Mouse (Mus musculus): ENCODE measurements around the gene Dip2a. TPM values are rescaled to one million over a fixed set of nuclear protein-coding genes. Genes with fewer than 3 reads are reported as not detected.

Dip2a gene
- polyA plus RNA-seq, 1 experiment = 11.1 TPM

DNA sequence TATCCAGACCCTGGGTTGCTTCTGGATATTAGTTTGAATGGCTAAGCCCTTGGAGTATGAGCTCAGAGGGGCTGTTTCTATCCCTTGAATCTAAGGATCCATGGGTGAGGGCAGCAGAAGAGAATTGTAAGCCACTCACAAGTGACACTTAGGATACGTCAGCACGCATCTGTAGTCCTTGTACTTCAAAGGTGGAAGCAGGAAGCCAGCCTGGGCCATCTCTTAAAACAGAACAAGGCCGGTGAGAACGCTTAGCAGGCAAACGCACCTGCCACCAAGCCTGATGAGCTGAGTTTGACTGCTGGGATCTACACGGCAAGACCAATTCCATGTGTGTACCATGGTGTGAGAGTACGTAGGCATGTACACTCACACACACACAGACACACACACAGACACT lies 87.9 kb downstream of the Dip2a start:
- Histone ChIP-seq H3K4me3 (no peak overlapping the region), H3K36me3 (ENCODE audit: control insufficient read depth, insufficient read depth) (no peaks in the 10 kb centered on the region), H3K27me3 (ENCODE audit: control insufficient read depth, insufficient read depth, insufficient read length) (no peaks in the 10 kb centered on the region), H3ac (ENCODE audit: control insufficient read depth, insufficient read length) (no peak overlapping the region), H3K4me2 (ENCODE audit: low read depth) (peak overlapping the region; percentile 79), H3K79me2 (ENCODE audit: control insufficient read depth, insufficient read depth) (no peaks in the 10 kb centered on the region)
- no peak for TF ChIP-seq SRF (IDR thresholded peaks at IDR 0.05; ENCODE audit: control insufficient read depth, insufficient read length, low read depth)
- TF ChIP-seq TCF3 (IDR thresholded peaks at IDR 0.05; ENCODE audit: insufficient read length, low read depth) = no peak
- TF ChIP-seq CEBPB (IDR thresholded peaks at IDR 0.05; ENCODE audit: insufficient read depth, poor library complexity, severe bottlenecking) = no peak
- no peak for TF ChIP-seq MAX (IDR thresholded peaks at IDR 0.05; ENCODE audit: low read depth)
- no peak for TF ChIP-seq TCF12 (IDR thresholded peaks at IDR 0.05; ENCODE audit: insufficient read depth, poor library complexity, severe bottlenecking)
- TF ChIP-seq MYOD1 (IDR thresholded peaks at IDR 0.05; ENCODE audit: control insufficient read depth in 1 of 3, insufficient read length in 2 of 3, low read depth in 2 of 3) = no peak
- TF ChIP-seq POLR2AphosphoS2 (IDR thresholded peaks at IDR 0.05; ENCODE audit: insufficient read length, low read depth) = no peak
- TF ChIP-seq POLR2A (IDR thresholded peaks at IDR 0.05; ENCODE audit: insufficient read length, low read depth) = no peak
- TF ChIP-seq E2F4 (IDR thresholded peaks at IDR 0.05; ENCODE audit: insufficient read depth) = no peak
- no peak for TF ChIP-seq USF1 (IDR thresholded peaks at IDR 0.05; ENCODE audit: low read depth)
- TF ChIP-seq REST (IDR thresholded peaks at IDR 0.05; ENCODE audit: insufficient read depth, insufficient read length) = no peak
- TF ChIP-seq MYOG (IDR thresholded peaks at IDR 0.05; ENCODE audit: control insufficient read depth in 1 of 3, insufficient read depth in 1 of 3, insufficient read length in 2 of 3, low read depth in 2 of 3) = no peak

DNA sequence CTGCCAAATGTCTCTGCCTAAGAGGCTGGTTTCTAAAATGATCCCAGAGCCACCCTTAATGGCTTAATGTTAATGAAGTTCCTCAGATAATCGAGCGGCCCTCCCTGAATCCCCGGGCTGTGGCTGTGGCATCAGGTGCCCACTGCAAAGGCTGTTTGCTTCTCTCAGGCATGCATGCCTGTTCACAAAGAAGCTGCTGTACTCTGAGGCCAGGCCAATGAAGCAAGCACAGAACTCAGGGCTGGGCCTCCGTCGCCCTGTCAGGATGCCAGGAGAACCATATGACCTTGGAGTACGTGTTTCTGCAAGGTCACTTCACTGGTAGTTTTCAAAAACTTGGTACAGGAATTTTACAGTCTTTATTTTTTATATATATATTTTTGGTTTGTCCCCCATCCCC lies 89.5 kb downstream of the Dip2a start:
- Histone ChIP-seq H3K36me3 (ENCODE audit: control insufficient read depth, insufficient read depth) (no peaks in the 10 kb centered on the region), H3K79me2 (ENCODE audit: control insufficient read depth, insufficient read depth) (no peaks in the 10 kb centered on the region), H3K27me3 (ENCODE audit: control insufficient read depth, insufficient read depth, insufficient read length) (no peaks in the 10 kb centered on the region), H3K4me3 (no peak overlapping the region), H3ac (ENCODE audit: control insufficient read depth, insufficient read length) (no peak overlapping the region), H3K4me2 (ENCODE audit: low read depth) (no peak overlapping the region)
- TF ChIP-seq SRF (IDR thresholded peaks at IDR 0.05; ENCODE audit: control insufficient read depth, insufficient read length, low read depth) = no peak
- TF ChIP-seq MYOG (IDR thresholded peaks at IDR 0.05; ENCODE audit: control insufficient read depth in 1 of 3, insufficient read depth in 1 of 3, insufficient read length in 2 of 3, low read depth in 2 of 3) = no peak
- TF ChIP-seq USF1 (IDR thresholded peaks at IDR 0.05; ENCODE audit: low read depth) = no peak
- no peak for TF ChIP-seq REST (IDR thresholded peaks at IDR 0.05; ENCODE audit: insufficient read depth, insufficient read length)
- TF ChIP-seq TCF3 (IDR thresholded peaks at IDR 0.05; ENCODE audit: insufficient read length, low read depth) = no peak
- TF ChIP-seq TCF12 (IDR thresholded peaks at IDR 0.05; ENCODE audit: insufficient read depth, poor library complexity, severe bottlenecking) = no peak
- no peak for TF ChIP-seq MAX (IDR thresholded peaks at IDR 0.05; ENCODE audit: low read depth)
- no peak for TF ChIP-seq MYOD1 (IDR thresholded peaks at IDR 0.05; ENCODE audit: control insufficient read depth in 1 of 3, insufficient read length in 2 of 3, low read depth in 2 of 3)
- no peak for TF ChIP-seq E2F4 (IDR thresholded peaks at IDR 0.05; ENCODE audit: insufficient read depth)

GRCm38 (mm10) chr10:76253536-76253935 lies 91.6 kb downstream of the Dip2a start, which contains the start of gene S100b:
Gene S100b, plus strand, starts transcription at chr10:76253853.
- Histone ChIP-seq H3K4me2 (ENCODE audit: low read depth) (no peak within 1 kb of the TSS), H3K36me3 (ENCODE audit: control insufficient read depth, insufficient read depth) (no peaks in the 10 kb centered on the region), H3K4me3 (no peak within 1 kb of the TSS), H3ac (ENCODE audit: control insufficient read depth, insufficient read length) (no peak within 1 kb of the TSS), H3K27me3 (ENCODE audit: control insufficient read depth, insufficient read depth, insufficient read length) (no peaks in the 10 kb centered on the region), H3K79me2 (ENCODE audit: control insufficient read depth, insufficient read depth) (no peaks in the 10 kb centered on the region)
- no peak for TF ChIP-seq MYOD1 (IDR thresholded peaks at IDR 0.05; ENCODE audit: control insufficient read depth in 1 of 3, insufficient read length in 2 of 3, low read depth in 2 of 3)
- TF ChIP-seq MAX (IDR thresholded peaks at IDR 0.05; ENCODE audit: low read depth) = no peak
- no peak for TF ChIP-seq POLR2AphosphoS2 (IDR thresholded peaks at IDR 0.05; ENCODE audit: insufficient read length, low read depth)
- TF ChIP-seq SRF (IDR thresholded peaks at IDR 0.05; ENCODE audit: control insufficient read depth, insufficient read length, low read depth) = no peak
- TF ChIP-seq POLR2A (IDR thresholded peaks at IDR 0.05; ENCODE audit: insufficient read length, low read depth) = no peak
- TF ChIP-seq CEBPB (IDR thresholded peaks at IDR 0.05; ENCODE audit: insufficient read depth, poor library complexity, severe bottlenecking) = no peak
- TF ChIP-seq USF1 (IDR thresholded peaks at IDR 0.05; ENCODE audit: low read depth) = no peak
- TF ChIP-seq REST (IDR thresholded peaks at IDR 0.05; ENCODE audit: insufficient read depth, insufficient read length) = no peak
- no peak for TF ChIP-seq TCF12 (IDR thresholded peaks at IDR 0.05; ENCODE audit: insufficient read depth, poor library complexity, severe bottlenecking)
- TF ChIP-seq MYOG (IDR thresholded peaks at IDR 0.05; ENCODE audit: control insufficient read depth in 1 of 3, insufficient read depth in 1 of 3, insufficient read length in 2 of 3, low read depth in 2 of 3) = no peak
- TF ChIP-seq TCF3 (IDR thresholded peaks at IDR 0.05; ENCODE audit: insufficient read length, low read depth) = no peak
- no peak for TF ChIP-seq E2F4 (IDR thresholded peaks at IDR 0.05; ENCODE audit: insufficient read depth)

GRCm38 (mm10) chr10:76253079-76253478 lies 92.0 kb downstream of the Dip2a start:
- Histone ChIP-seq H3ac (ENCODE audit: control insufficient read depth, insufficient read length) (no peak overlapping the region), H3K79me2 (ENCODE audit: control insufficient read depth, insufficient read depth) (no peaks in the 10 kb centered on the region), H3K36me3 (ENCODE audit: control insufficient read depth, insufficient read depth) (no peaks in the 10 kb centered on the region), H3K4me2 (ENCODE audit: low read depth) (no peak overlapping the region), H3K27me3 (ENCODE audit: control insufficient read depth, insufficient read depth, insufficient read length) (no peaks in the 10 kb centered on the region), H3K4me3 (no peak overlapping the region)
- TF ChIP-seq CEBPB (IDR thresholded peaks at IDR 0.05; ENCODE audit: insufficient read depth, poor library complexity, severe bottlenecking) (no peak), SRF (IDR thresholded peaks at IDR 0.05; ENCODE audit: control insufficient read depth, insufficient read length, low read depth) (no peak), TCF3 (IDR thresholded peaks at IDR 0.05; ENCODE audit: insufficient read length, low read depth) (no peak), POLR2A (IDR thresholded peaks at IDR 0.05; ENCODE audit: insufficient read length, low read depth) (no peak), E2F4 (IDR thresholded peaks at IDR 0.05; ENCODE audit: insufficient read depth) (no peak), USF1 (IDR thresholded peaks at IDR 0.05; ENCODE audit: low read depth) (no peak), REST (IDR thresholded peaks at IDR 0.05; ENCODE audit: insufficient read depth, insufficient read length) (no peak), MAX (IDR thresholded peaks at IDR 0.05; ENCODE audit: low read depth) (no peak), TCF12 (IDR thresholded peaks at IDR 0.05; ENCODE audit: insufficient read depth, poor library complexity, severe bottlenecking) (no peak), POLR2AphosphoS2 (IDR thresholded peaks at IDR 0.05; ENCODE audit: insufficient read length, low read depth) (no peak), MYOG (IDR thresholded peaks at IDR 0.05; ENCODE audit: control insufficient read depth in 1 of 3, insufficient read depth in 1 of 3, insufficient read length in 2 of 3, low read depth in 2 of 3) (no peak), MYOD1 (IDR thresholded peaks at IDR 0.05; ENCODE audit: control insufficient read depth in 1 of 3, insufficient read length in 2 of 3, low read depth in 2 of 3) (no peak)
